Mouse (Mus musculus) heart, embryonic 16.5 days (tissue): ENCODE data around the gene Arl15. TPM values are rescaled to one million over a fixed set of nuclear protein-coding genes. Genes with fewer than 3 reads are reported as not detected.
A peak's percentile ranks its signal among the peaks of the same experiment; 100 is the strongest.

ENCODE experiments used
- ATAC-seq: fragments of 200-750 bp; cut with Nextera tagmentation; replicated peaks from 2 replicates; pipeline ENCODE4 v1.8.0; 2017; ENCODE audit warnings: moderate number of reproducible peaks; ENCODE audit not compliant: insufficient read depth, low FRiP score; ENCODE audit errors: extremely low read depth
- H3K27ac ChIP-seq: fragments of 300-500 bp; sonication (generic); 2 replicates; pipeline ENCODE4 v1.5.1; 2014; ENCODE audit warnings: mild to moderate bottlenecking, low read length, control low read depth, moderate library complexity
- H3K27me3 ChIP-seq: fragments of 300-500 bp; sonication (generic); 2 replicates; pipeline ENCODE4 v1.6.1; 2014; ENCODE audit warnings: low read length, mixed read lengths; ENCODE audit not compliant: control insufficient read depth, insufficient read depth
- H3K36me3 ChIP-seq: fragments of 300-500 bp; sonication (generic); 2 replicates; pipeline ENCODE4 v1.6.1; 2014; ENCODE audit not compliant: control insufficient read depth, insufficient read depth
- H3K4me1 ChIP-seq: fragments of 300-500 bp; sonication (generic); 2 replicates; pipeline ENCODE4 v1.6.1; 2014; ENCODE audit warnings: low read length, mixed read lengths; ENCODE audit not compliant: control insufficient read depth, insufficient read depth
- H3K4me2 ChIP-seq: fragments of 300-500 bp; sonication (generic); 2 replicates; pipeline ENCODE4 v1.6.1; 2014; ENCODE audit warnings: low read depth, mild to moderate bottlenecking, control low read depth, low read length
- H3K4me3 ChIP-seq: fragments of 300-500 bp; sonication (generic); 2 replicates; pipeline ENCODE4 v1.5.1; 2014; ENCODE audit warnings: mild to moderate bottlenecking, control low read depth, low read length
- H3K9ac ChIP-seq: fragments of 300-500 bp; sonication (generic); 2 replicates; pipeline ENCODE4 v1.6.1; 2014; ENCODE audit warnings: low read length, control low read depth
- H3K9me3 ChIP-seq: fragments of 300-500 bp; sonication (generic); replicated peaks from 2 replicates; pipeline ENCODE4 v1.6.1; 2016; ENCODE audit warnings: low read length; ENCODE audit not compliant: control insufficient read depth
- WGBS: fragments of 180-500 bp; shearing (Covaris S2); extraction: QIAGEN DNeasy Blood & Tissue Kit; methylation state at CpG from one replicate; pipeline ENCODE4 v1.1.7; 2014; 5-methylcytosine and 5-hydroxymethylcytosine counted together
- polyA plus RNA-seq: library from polyadenylated mRNA; unstranded; fragments of >200 nt; fragmentation: Nextera tagmentation; extraction: Ambion mirVana; gene quantifications from 2 replicates; pipeline ENCODE4 v1.2.1, GENCODE M21; 2015

The Arl15 gene
- polyA plus RNA-seq, 1 experiment from 2014 or later = 8.8 TPM

GRCm38 (mm10) chr13:113901001-113901545 lies 106.8 kb downstream of the Arl15 start:
- no peak overlapping the region for H3K9ac ChIP-seq
- H3K27me3 ChIP-seq = no peaks in the 10 kb centered on the region
- H3K36me3 ChIP-seq = no peaks in the 10 kb centered on the region
- no peak overlapping the region for H3K4me2 ChIP-seq
- WGBS = 50% methylated on average over 11 of the region's 11 CpGs
- no peak overlapping the region for H3K4me3 ChIP-seq
- peaks cover 15% of the 10 kb centered on the region for H3K4me1 ChIP-seq
- H3K27ac ChIP-seq = no peak overlapping the region
- H3K9me3 ChIP-seq = no peaks in the 10 kb centered on the region
- ATAC-seq = no peak

- Histone ChIP-seq H3K4me3 (no peak overlapping the region), H3K36me3 (no peaks in the 10 kb centered on the region), H3K9me3 (no peaks in the 10 kb centered on the region), H3K4me2 (peak overlapping the region; percentile 12; the same call in 1 of the 2 replicates), H3K4me1 (peaks cover 15% of the 10 kb centered on the region), H3K27ac (no peak overlapping the region), H3K9ac (no peak overlapping the region), H3K27me3 (no peaks in the 10 kb centered on the region)
- peak; percentile 32; the same call in 1 of the 2 replicates for ATAC-seq
- 22% methylated on average over 6 of the region's 6 CpGs for WGBS
Observed at GRCm38 (mm10) chr13:113903255-113903654, 109.0 kb downstream of the Arl15 start.

- Histone ChIP-seq H3K4me3 (no peak overlapping the region), H3K4me2 (no peak overlapping the region), H3K27me3 (no peaks in the 10 kb centered on the region), H3K9me3 (no peaks in the 10 kb centered on the region), H3K36me3 (no peaks in the 10 kb centered on the region), H3K9ac (no peak overlapping the region), H3K4me1 (0 out of 2 replicates have a peak, but pooled peaks cover 2% of the 10 kb centered on the region), H3K27ac (no peak overlapping the region)
- WGBS = 66% methylated on average over 11 of the region's 11 CpGs
- no peak for ATAC-seq
Observed at GRCm38 (mm10) chr13:113911986-113912519, 117.7 kb downstream of the Arl15 start.

- WGBS = 48% methylated on average over 9 of the region's 9 CpGs
- H3K36me3 ChIP-seq = no peaks in the 10 kb centered on the region
- no peaks in the 10 kb centered on the region for H3K27me3 ChIP-seq
- no peak overlapping the region for H3K4me2 ChIP-seq
- H3K9me3 ChIP-seq = no peaks in the 10 kb centered on the region
- H3K4me1 ChIP-seq = 0 out of 2 replicates have a peak, but pooled peaks cover 2% of the 10 kb centered on the region
- H3K27ac ChIP-seq = no peak overlapping the region
- H3K4me3 ChIP-seq = no peak overlapping the region
- no peak for ATAC-seq
- no peak overlapping the region for H3K9ac ChIP-seq
Observed at GRCm38 (mm10) chr13:113914551-113914971, 120.3 kb downstream of the Arl15 start.

GRCm38 (mm10) chr13:113915700-113916099 lies 121.4 kb downstream of the Arl15 start:
- no peak for ATAC-seq
- no peaks in the 10 kb centered on the region for H3K36me3 ChIP-seq
- H3K4me3 ChIP-seq = no peak overlapping the region
- no peaks in the 10 kb centered on the region for H3K27me3 ChIP-seq
- no peaks in the 10 kb centered on the region for H3K4me1 ChIP-seq
- no peak overlapping the region for H3K9ac ChIP-seq
- H3K4me2 ChIP-seq = no peak overlapping the region
- H3K9me3 ChIP-seq = no peaks in the 10 kb centered on the region
- WGBS = 92% methylated on average over 14 of the region's 14 CpGs
- no peak overlapping the region for H3K27ac ChIP-seq

- H3K27me3 ChIP-seq = no peaks in the 10 kb centered on the region
- ATAC-seq = no peak
- no peak overlapping the region for H3K9ac ChIP-seq
- WGBS = 94% methylated on average over 5 of the region's 5 CpGs
- no peak overlapping the region for H3K4me2 ChIP-seq
- H3K4me1 ChIP-seq = no peaks in the 10 kb centered on the region
- H3K9me3 ChIP-seq = no peaks in the 10 kb centered on the region
- H3K4me3 ChIP-seq = no peak overlapping the region
- H3K27ac ChIP-seq = no peak overlapping the region
- no peaks in the 10 kb centered on the region for H3K36me3 ChIP-seq
Observed at GRCm38 (mm10) chr13:113916761-113917160, 122.5 kb downstream of the Arl15 start.

GRCm38 (mm10) chr13:113917376-113917775 lies 123.1 kb downstream of the Arl15 start:
- Histone ChIP-seq H3K36me3 (no peaks in the 10 kb centered on the region), H3K4me1 (no peaks in the 10 kb centered on the region), H3K27me3 (no peaks in the 10 kb centered on the region), H3K9ac (no peak overlapping the region), H3K27ac (no peak overlapping the region), H3K9me3 (no peaks in the 10 kb centered on the region), H3K4me3 (no peak overlapping the region), H3K4me2 (no peak overlapping the region)
- 81% methylated on average over 6 of the region's 6 CpGs for WGBS
- no peak for ATAC-seq

- H3K4me1 ChIP-seq = no peaks in the 10 kb centered on the region
- H3K27me3 ChIP-seq = no peaks in the 10 kb centered on the region
- no peak for ATAC-seq
- H3K9me3 ChIP-seq = no peaks in the 10 kb centered on the region
- H3K27ac ChIP-seq = no peak overlapping the region
- H3K4me2 ChIP-seq = peak overlapping the region; percentile 15; the same call in 1 of the 2 replicates
- no peaks in the 10 kb centered on the region for H3K36me3 ChIP-seq
- no peak overlapping the region for H3K4me3 ChIP-seq
- WGBS = 66% methylated on average over 15 of the region's 15 CpGs
- H3K9ac ChIP-seq = no peak overlapping the region; the same call in 1 of the 2 replicates
Observed at GRCm38 (mm10) chr13:113917868-113918411, 123.6 kb downstream of the Arl15 start.

- ATAC-seq = no peak
- WGBS = 80% methylated on average over 7 of the region's 7 CpGs
- Histone ChIP-seq H3K4me3 (no peak overlapping the region), H3K4me2 (no peak overlapping the region), H3K27ac (no peak overlapping the region), H3K9me3 (no peaks in the 10 kb centered on the region), H3K36me3 (no peaks in the 10 kb centered on the region), H3K4me1 (no peaks in the 10 kb centered on the region), H3K27me3 (no peaks in the 10 kb centered on the region), H3K9ac (no peak overlapping the region)
Observed at GRCm38 (mm10) chr13:113918668-113919067, 124.4 kb downstream of the Arl15 start.
